Mouse (Mus musculus): Measurements from ENCODE around the gene Fam84b. TPM values are rescaled to one million over a fixed set of nuclear protein-coding genes. Genes with fewer than 3 reads are reported as not detected.

Fam84b gene
- 19.4 and 27.4 TPM in 2 replicates for polyA plus RNA-seq (2015; fragmentation: Nextera tagmentation; extraction: Ambion mirVana)

DNA sequence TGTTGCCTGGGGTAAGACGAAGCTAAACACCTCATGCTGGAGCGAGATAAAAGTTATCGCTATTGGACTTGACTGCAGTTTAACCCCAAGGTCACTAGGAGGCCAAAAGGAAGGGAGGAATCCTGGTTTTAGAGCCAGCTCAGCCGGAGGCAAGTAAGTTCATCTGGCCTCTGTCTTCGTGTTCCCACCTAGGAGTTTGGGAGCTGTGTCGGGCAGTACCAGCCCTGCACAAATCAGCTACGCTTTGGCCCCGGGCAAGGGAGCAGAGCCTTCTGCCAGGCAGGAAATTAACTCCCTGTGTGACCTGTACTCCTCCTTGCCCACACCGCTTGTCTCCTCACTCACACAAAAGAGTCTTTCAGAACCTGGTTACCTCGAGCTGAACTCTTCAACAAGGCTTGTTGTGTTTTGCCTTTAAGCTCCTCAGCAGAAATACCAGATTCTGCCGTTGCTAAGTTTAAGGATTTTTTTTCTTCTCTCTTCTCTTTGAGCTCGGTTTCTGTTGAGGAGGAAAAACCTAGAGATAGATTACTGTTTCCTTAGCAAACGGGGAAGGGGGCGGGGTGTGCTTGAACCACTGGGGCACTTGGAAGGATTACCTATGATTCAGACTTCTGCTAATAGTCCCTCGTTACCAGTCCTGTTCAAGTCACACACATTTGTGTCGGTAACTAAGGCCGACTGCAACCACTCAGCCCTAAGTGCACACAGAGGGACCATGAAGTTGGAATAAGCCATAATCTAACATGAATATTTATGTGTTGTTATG, at the start of gene Fam84b:
TSS of gene Fam84b (minus strand) at position 548 of the 769 bp plus-strand sequence.

Other genes starting within 250 kb of the Fam84b start
- gene A1bg, start 69.2 kb upstream of the Fam84b start, polyA plus RNA-seq (2015; fragmentation: Nextera tagmentation; extraction: Ambion mirVana): not detected in 2 replicates

Measured in urinary bladder, postnatal 0 days (tissue).